13 mouse cellular contexts compared by ENCODE assay signal in genomic region chr5:33202516-33203170, GRCm38 (mm10). TPM values are rescaled to one million over a fixed set of nuclear protein-coding genes. Genes with fewer than 3 reads are reported as not detected.
"Had no signal": no experiment of that assay in that cellular context is flagged by ENCODE, and none has a peak within 500 bp of the region (broad histone marks: within the 10 kb centered on the region; RNA-seq: fewer than 3 reads in every experiment).

No protein-coding gene starts in this region.

- H3K4me1 ChIP-seq: neural tube, embryonic 12.5 days had no signal

- H3K9ac ChIP-seq: intestine, embryonic 15.5 days; limb, embryonic 13.5 days; liver, embryonic 15.5 days; midbrain, embryonic 13.5 days; neural tube, embryonic 12.5 days; stomach, embryonic 15.5 days had no signal

- H3K36me3 ChIP-seq: intestine, embryonic 15.5 days; limb, embryonic 13.5 days; liver, embryonic 15.5 days; midbrain, embryonic 13.5 days; neural tube, embryonic 12.5 days; stomach, embryonic 15.5 days had no signal

- H3K4me3 ChIP-seq: intestine, embryonic 15.5 days; layer of hippocampus, adult 2 months; limb, embryonic 13.5 days; liver, embryonic 15.5 days; midbrain, embryonic 13.5 days; neural tube, embryonic 12.5 days; stomach, embryonic 15.5 days had no signal

- H3K9me3 ChIP-seq: intestine, embryonic 15.5 days; limb, embryonic 13.5 days; liver, embryonic 15.5 days; midbrain, embryonic 13.5 days; neural tube, embryonic 12.5 days; stomach, embryonic 15.5 days had no signal

- H3K4me2 ChIP-seq: intestine, embryonic 15.5 days; limb, embryonic 13.5 days; liver, embryonic 15.5 days; midbrain, embryonic 13.5 days; neural tube, embryonic 12.5 days; stomach, embryonic 15.5 days had no signal

- H3K27me3 ChIP-seq: intestine, embryonic 15.5 days; liver, embryonic 15.5 days; midbrain, embryonic 13.5 days; neural tube, embryonic 12.5 days; stomach, embryonic 15.5 days had no signal

- DNase-seq: kidney, adult 18-20 months; kidney, postnatal 10 days; right cerebral cortex, postnatal 4 days; thymus, adult 2 months; thymus, postnatal 25 days had no signal

- H3K27ac ChIP-seq: intestine, embryonic 15.5 days; layer of hippocampus, adult 2 months; limb, embryonic 13.5 days; liver, embryonic 15.5 days; midbrain, embryonic 13.5 days; neural tube, embryonic 12.5 days; stomach, embryonic 15.5 days had no signal

RNA-seq across cellular contexts. Expression of gene Spon2, which starts 15.6 kb away (rescaled TPM):
- total RNA-seq: neutrophil, adult 5-6 weeks had no signal
